Mouse (Mus musculus) midbrain, embryonic 14.5 days (tissue): ENCODE measurements around the gene Gm8082. TPM values are rescaled to one million over a fixed set of nuclear protein-coding genes. Genes with fewer than 3 reads are reported as not detected.
"Not testable (repeated sequence)": the region's sequence is repeated elsewhere in the genome, so short reads cannot be mapped to it uniquely, and the experiment has no call there.

Source experiments
- ATAC-seq: fragments of 200-750 bp; cut with Nextera tagmentation; 2 replicates; pipeline ENCODE4 v1.8.0; 2017; ENCODE audit warnings: moderate number of reproducible peaks, moderate library complexity; ENCODE audit not compliant: low FRiP score, low TSS enrichment
- DNase-seq: peaks from one replicate; pipeline ENCODE4 v3.0.0-alpha.2; 2015
- H3K27ac ChIP-seq: fragments of 300-500 bp; sonication (generic); replicated peaks from 2 replicates; pipeline ENCODE4 v1.5.1; 2014; ENCODE audit warnings: mild to moderate bottlenecking, low read depth, low read length, moderate library complexity
- H3K27me3 ChIP-seq: fragments of 300-500 bp; sonication (generic); 2 replicates; pipeline ENCODE4 v1.6.1; 2014; ENCODE audit warnings: low read length, control low read depth, mixed read lengths; ENCODE audit not compliant: control insufficient read depth, insufficient read depth
- H3K36me3 ChIP-seq: fragments of 300-500 bp; sonication (generic); 2 replicates; pipeline ENCODE4 v1.6.1; 2014; ENCODE audit warnings: low read length, control low read depth; ENCODE audit not compliant: control insufficient read depth, insufficient read depth
- H3K4me1 ChIP-seq: fragments of 300-500 bp; sonication (generic); 2 replicates; pipeline ENCODE4 v1.6.1; 2014; ENCODE audit warnings: mild to moderate bottlenecking, antibody characterized with exemption, low read length, control low read depth; ENCODE audit not compliant: control insufficient read depth, insufficient read depth
- H3K4me2 ChIP-seq: fragments of 300-500 bp; sonication (generic); 2 replicates; pipeline ENCODE4 v1.6.1; 2014; ENCODE audit warnings: mild to moderate bottlenecking, low read length, moderate library complexity
- H3K4me3 ChIP-seq: fragments of 300-500 bp; sonication (generic); replicated peaks from 2 replicates; pipeline ENCODE4 v1.5.1; 2014; ENCODE audit warnings: low read depth, low read length
- H3K9ac ChIP-seq: fragments of 300-500 bp; sonication (generic); replicated peaks from 2 replicates; pipeline ENCODE4 v1.6.1; 2014; ENCODE audit warnings: mild to moderate bottlenecking, low read length, moderate library complexity
- H3K9me3 ChIP-seq: fragments of 300-500 bp; sonication (generic); 2 replicates; pipeline ENCODE4 v1.6.1; 2016; ENCODE audit warnings: low read length, control low read depth, mixed read lengths; ENCODE audit not compliant: control insufficient read depth
- WGBS: fragments of 180-500 bp; shearing (Covaris S2); extraction: QIAGEN DNeasy Blood & Tissue Kit; methylation state at CpG from one replicate; pipeline ENCODE4 v1.1.7; 2014; 5-methylcytosine and 5-hydroxymethylcytosine counted together
- polyA plus RNA-seq: library from polyadenylated mRNA; unstranded; fragments of >200 nt; fragmentation: Nextera tagmentation; extraction: Ambion mirVana; gene quantifications from 2 replicates; pipeline ENCODE4 v1.2.1, GENCODE M21; 2014

Gm8082 gene
- polyA plus RNA-seq = not detected in 2 replicates

DNA sequence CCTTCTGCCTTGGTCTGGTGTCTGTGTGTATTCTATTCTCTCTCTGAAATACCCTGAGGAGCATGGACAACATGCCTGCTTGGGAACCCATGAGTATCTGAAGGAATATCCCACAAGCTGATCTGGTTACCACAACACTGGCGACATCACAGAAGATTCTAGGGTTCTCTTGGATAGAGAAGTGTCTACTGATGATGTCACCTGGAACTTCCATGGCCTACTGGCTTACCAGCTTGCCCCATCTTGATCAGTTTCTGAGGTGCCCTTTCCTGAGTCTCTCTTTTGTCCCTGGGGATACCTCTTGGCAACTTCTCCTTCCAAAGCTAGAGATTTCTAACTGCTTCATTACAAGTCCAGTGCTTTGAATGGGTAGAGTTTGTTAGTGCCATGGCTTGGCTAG, at the start of gene Gm8082:
Gene Gm8082 (minus strand): TSS at position 101 of the 400 bp plus-strand sequence.
- H3K9me3 ChIP-seq, DNase-seq, H3K4me3 ChIP-seq, ATAC-seq, H3K36me3 ChIP-seq, H3K27me3 ChIP-seq, H3K4me2 ChIP-seq, H3K27ac ChIP-seq, H3K9ac ChIP-seq, H3K4me1 ChIP-seq: not testable (repeated sequence)
- no CpG with 5 or more reads among the region's 1 CpGs for WGBS

DNA sequence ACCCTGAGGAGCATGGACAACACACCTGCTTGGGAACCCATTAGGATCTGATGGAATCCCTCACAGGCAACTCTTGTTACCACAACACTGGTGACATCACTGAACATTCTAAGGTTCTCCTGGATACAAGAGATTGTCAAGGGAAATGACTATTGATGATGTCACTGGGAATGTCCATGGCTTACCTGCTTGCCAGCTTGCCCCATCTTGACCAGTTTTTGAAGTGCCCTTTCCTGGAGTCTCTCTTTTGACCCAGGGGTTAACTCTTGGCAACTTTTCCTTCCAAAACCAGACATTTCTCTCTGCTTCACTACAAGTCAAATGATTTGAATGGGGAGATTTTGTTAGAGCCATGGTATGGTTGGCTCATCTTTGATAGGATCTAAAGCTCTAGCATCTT, 22.1 kb upstream of the Gm8082 start, which contains the start of gene Gm10376:
Gene Gm10376 (minus strand): TSS at position 101 of the 400 bp plus-strand sequence.
- H3K4me3 ChIP-seq, ATAC-seq, DNase-seq: not testable (repeated sequence)

More for the DNA sequence above, 22.1 kb upstream of the Gm8082 start, which contains the start of gene Gm10376:
- not testable (repeated sequence) for H3K4me1 ChIP-seq, H3K36me3 ChIP-seq, H3K9ac ChIP-seq, H3K27me3 ChIP-seq, H3K27ac ChIP-seq, H3K9me3 ChIP-seq, H3K4me2 ChIP-seq

Other genes with a start within 250 kb of the Gm8082 start
- gene Gm3015, start 224.8 kb downstream of the Gm8082 start, polyA plus RNA-seq = not detected in 2 replicates
- not detected in 2 replicates for gene Gm10377, start 195.6 kb downstream of the Gm8082 start, polyA plus RNA-seq
- not detected in 2 replicates for gene Gm21977, start 140.1 kb downstream of the Gm8082 start, polyA plus RNA-seq
- gene Gm10376, start 22.0 kb upstream of the Gm8082 start, polyA plus RNA-seq = not detected in 2 replicates
- not detected in 2 replicates for gene Gm8094, start 83.0 kb upstream of the Gm8082 start, polyA plus RNA-seq
- gene Gm8104, start 107.0 kb upstream of the Gm8082 start, polyA plus RNA-seq = not detected in 2 replicates
- not detected in 2 replicates for gene Gm7233, start 186.2 kb upstream of the Gm8082 start, polyA plus RNA-seq
- gene Gm8122, start 241.7 kb upstream of the Gm8082 start, polyA plus RNA-seq = not detected in 2 replicates